Mouse (Mus musculus) G1E (cell line): ENCODE measurements around the gene Il17d. TPM values are rescaled to one million over a fixed set of nuclear protein-coding genes. Genes with fewer than 3 reads are reported as not detected.
A peak's percentile ranks its signal among the peaks of the same experiment; 100 is the strongest.

Experiments used
- ATAC-seq: 2 replicates; pipeline ENCODE4 v1.8.0; 2016; ENCODE audit warnings: mild to moderate bottlenecking; ENCODE audit not compliant: insufficient number of reproducible peaks, poor library complexity, low FRiP score, severe bottlenecking; ENCODE audit errors: extremely low read depth
- DNase-seq: peaks from one replicate; pipeline ENCODE4 v3.0.0; 2012; ENCODE audit warnings: low spot score
- H3K27me3 ChIP-seq: 2 replicates; pipeline ENCODE4 v1.6.1; 2012; ENCODE audit warnings: mild to moderate bottlenecking, low read length, inconsistent platforms; ENCODE audit not compliant: insufficient read depth
- H3K36me3 ChIP-seq: replicated peaks from 2 replicates; pipeline ENCODE3; 2012; ENCODE audit warnings: mild to moderate bottlenecking, inconsistent platforms
- H3K4me1 ChIP-seq: 2 replicates; pipeline ENCODE4 v1.6.1; 2012; ENCODE audit warnings: low read depth, low read length, inconsistent platforms, mixed read lengths; ENCODE audit not compliant: insufficient read depth
- H3K4me3 ChIP-seq: 2 replicates; pipeline ENCODE4 v1.5.1; 2012; ENCODE audit warnings: low read depth, mild to moderate bottlenecking, inconsistent platforms, low read length, moderate library complexity, mixed read lengths
- H3K9me3 ChIP-seq: replicated peaks from 2 replicates; pipeline ENCODE4 v1.6.1; 2012; ENCODE audit warnings: inconsistent platforms
- CTCF ChIP-seq: IDR thresholded peaks from 2 replicates; pipeline ENCODE4 v1.5.1; 2012; ENCODE audit warnings: low read depth, low read length, inconsistent platforms, mixed read lengths
- GATA1 ChIP-seq: IDR thresholded peaks from 2 replicates; pipeline ENCODE4 v1.6.1; 2012; ENCODE audit warnings: borderline replicate concordance, low read length, inconsistent platforms, mixed read lengths
- GATA2 ChIP-seq: IDR thresholded peaks from 2 replicates; pipeline ENCODE4 v1.6.1; 2012; ENCODE audit warnings: low read depth, low read length, inconsistent platforms, borderline replicate concordance
- POLR2AphosphoS5 ChIP-seq: IDR thresholded peaks from 2 replicates; pipeline ENCODE4 v1.6.1; 2012; ENCODE audit warnings: low read depth, low read length, inconsistent platforms; ENCODE audit not compliant: insufficient replicate concordance
- TAL1 ChIP-seq: conservative IDR thresholded peaks from 2 replicates; pipeline ENCODE4 v1.6.1; 2012; ENCODE audit warnings: low read depth, low read length, inconsistent platforms, mixed read lengths
- polyA plus RNA-seq: library from polyadenylated mRNA; stranded (reverse); fragments of >175 nt; gene quantifications from 2 replicates; pipeline ENCODE4 v1.2.3, GENCODE M21; 2012
- total RNA-seq, 2 experiments: library from RNA; stranded (forward) in 1 of 2; stranded (reverse) in 1 of 2; fragments of 200-1000 nt in 1 of 2; fragments of >200 nt in 1 of 2; fragmentation: Nextera tagmentation in 1 of 2; gene quantifications; 2 replicates each; pipeline ENCODE4 v1.2.3; 2014 to 2017

Il17d gene
- total RNA-seq (2014; fragmentation: Nextera tagmentation) (not detected in 2 replicates), total RNA-seq (2017) (not detected in 2 replicates), polyA plus RNA-seq (0.05 and 0.21 TPM in 2 replicates)

DNA sequence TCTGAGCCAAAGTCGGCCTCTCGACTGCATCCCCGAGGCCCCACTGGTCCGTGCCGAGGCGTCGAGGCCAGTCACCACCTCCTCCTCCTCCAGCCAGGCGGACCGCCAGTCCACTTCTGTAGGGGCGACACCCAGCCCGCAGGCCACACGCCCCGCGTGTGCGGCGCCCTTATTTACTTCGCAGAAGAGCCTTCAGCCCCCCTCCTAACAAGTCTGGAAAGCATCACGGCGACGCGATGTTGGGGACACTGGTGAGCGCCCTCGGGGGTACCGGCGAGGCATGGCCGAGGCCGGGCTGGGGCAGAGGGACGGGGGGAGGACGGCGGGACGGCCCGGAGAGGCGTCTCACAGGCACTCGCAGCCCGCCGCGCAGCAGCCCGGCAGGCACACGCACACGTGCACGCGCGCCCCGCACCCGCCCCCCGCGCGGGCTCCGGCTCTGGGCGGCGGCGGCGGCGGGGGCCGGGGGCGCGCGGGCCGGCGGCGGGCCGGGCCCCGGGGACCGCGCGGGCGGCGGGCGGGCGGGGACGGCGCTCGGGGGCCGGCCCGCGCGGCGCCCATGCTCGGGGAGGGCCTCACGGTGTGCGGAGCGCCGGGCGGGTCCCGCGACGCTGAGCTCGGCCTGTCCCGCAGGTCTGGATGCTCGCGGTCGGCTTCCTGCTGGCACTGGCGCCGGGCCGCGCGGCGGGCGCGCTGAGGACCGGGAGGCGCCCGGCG lies at the start of gene Il17d:
Il17d (plus strand) TSS at position 107 of the 717 bp plus-strand sequence.
- H3K27me3 ChIP-seq = peaks cover 64% of the 10 kb centered on the region
- peak; percentile 19 for DNase-seq
- peak within 1 kb of the TSS; percentile 78 for H3K4me3 ChIP-seq
- no peaks in the 10 kb centered on the region for H3K9me3 ChIP-seq
- TF ChIP-seq GATA2 (no peak), GATA1 (no peak), CTCF (no peak), TAL1 (no peak), POLR2AphosphoS5 (no peak)
- peaks cover 30% of the 10 kb centered on the region for H3K4me1 ChIP-seq
- no peaks in the 10 kb centered on the region for H3K36me3 ChIP-seq
- ATAC-seq = no peak

DNA sequence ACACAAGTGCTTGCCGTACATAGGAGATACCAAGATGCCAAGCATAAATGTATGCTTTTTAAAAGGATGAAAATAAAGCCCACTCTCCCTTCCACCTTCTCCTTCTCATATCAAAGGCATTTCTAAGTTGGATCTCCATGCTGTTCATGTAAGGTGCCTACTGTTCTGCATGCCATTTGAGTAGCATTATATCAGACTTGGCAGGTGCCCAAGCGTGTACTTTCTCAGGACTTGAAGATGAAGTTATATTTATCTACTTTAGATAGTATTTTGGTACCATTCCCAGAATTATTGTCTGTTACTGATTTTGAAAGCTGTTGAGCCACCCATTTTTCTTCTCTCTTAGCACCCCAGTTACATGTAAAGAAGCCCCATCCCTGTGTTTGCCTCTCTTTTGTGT lies 49.5 kb upstream of the Il17d start:
- Histone ChIP-seq H3K27me3 (no peaks in the 10 kb centered on the region), H3K36me3 (peaks cover 24% of the 10 kb centered on the region), H3K4me3 (no peak overlapping the region), H3K4me1 (no peaks in the 10 kb centered on the region), H3K9me3 (no peaks in the 10 kb centered on the region)
- DNase-seq (no peak), ATAC-seq (no peak)
- TF ChIP-seq GATA1 (no peak), GATA2 (no peak), POLR2AphosphoS5 (no peak), TAL1 (no peak), CTCF (no peak)

DNA sequence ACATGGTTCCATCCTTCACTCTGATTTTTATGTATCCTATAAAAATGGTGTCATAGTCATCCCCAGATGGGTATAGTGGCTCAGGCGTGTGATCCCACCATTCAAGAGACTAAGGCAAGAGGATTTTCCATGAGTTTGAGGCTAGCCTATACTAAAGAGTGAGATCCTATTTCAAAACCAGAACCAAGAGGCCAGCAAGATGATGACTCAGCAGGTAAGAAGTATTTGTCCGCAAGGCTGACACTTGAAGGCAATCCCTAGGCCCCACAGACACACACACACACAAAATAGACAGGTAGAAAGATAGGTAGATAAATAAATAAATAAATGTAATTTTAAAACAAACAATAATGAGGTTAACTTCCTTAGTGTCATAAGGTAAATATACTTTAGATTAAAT lies 42.3 kb upstream of the Il17d start:
- Histone ChIP-seq H3K27me3 (no peaks in the 10 kb centered on the region), H3K9me3 (no peaks in the 10 kb centered on the region), H3K4me1 (no peaks in the 10 kb centered on the region), H3K4me3 (no peak overlapping the region), H3K36me3 (peaks cover 9% of the 10 kb centered on the region)
- TF ChIP-seq POLR2AphosphoS5 = no peak
- TF ChIP-seq TAL1 = no peak
- TF ChIP-seq GATA1 = no peak
- no peak for TF ChIP-seq GATA2
- no peak for TF ChIP-seq CTCF
- DNase-seq (no peak), ATAC-seq (no peak)

DNA sequence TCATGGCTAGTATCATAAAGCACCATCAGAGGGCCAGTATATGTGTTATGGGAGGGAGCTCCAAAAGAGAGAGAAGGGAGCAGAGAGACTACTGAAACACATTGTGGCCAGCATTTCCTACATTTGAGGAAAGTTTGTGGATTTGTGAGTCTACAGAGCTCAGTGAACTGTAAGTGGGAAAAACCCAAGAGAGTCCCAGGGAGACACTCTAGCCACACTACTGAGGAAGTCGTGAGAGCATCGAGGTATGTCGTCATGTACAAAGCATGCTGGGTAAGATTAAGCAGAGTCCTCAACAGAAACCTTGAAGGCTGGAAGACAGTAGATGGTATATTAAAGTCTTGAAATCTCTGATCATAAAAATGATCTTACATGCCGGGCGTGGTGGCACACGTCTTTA lies 40.4 kb upstream of the Il17d start:
- no peaks in the 10 kb centered on the region for H3K27me3 ChIP-seq
- H3K9me3 ChIP-seq = no peaks in the 10 kb centered on the region
- TF ChIP-seq TAL1 (no peak), CTCF (no peak), GATA1 (no peak), POLR2AphosphoS5 (no peak), GATA2 (no peak)
- DNase-seq = no peak
- ATAC-seq = no peak
- no peaks in the 10 kb centered on the region for H3K4me1 ChIP-seq
- H3K36me3 ChIP-seq = peaks cover 8% of the 10 kb centered on the region
- H3K4me3 ChIP-seq = no peak overlapping the region

DNA sequence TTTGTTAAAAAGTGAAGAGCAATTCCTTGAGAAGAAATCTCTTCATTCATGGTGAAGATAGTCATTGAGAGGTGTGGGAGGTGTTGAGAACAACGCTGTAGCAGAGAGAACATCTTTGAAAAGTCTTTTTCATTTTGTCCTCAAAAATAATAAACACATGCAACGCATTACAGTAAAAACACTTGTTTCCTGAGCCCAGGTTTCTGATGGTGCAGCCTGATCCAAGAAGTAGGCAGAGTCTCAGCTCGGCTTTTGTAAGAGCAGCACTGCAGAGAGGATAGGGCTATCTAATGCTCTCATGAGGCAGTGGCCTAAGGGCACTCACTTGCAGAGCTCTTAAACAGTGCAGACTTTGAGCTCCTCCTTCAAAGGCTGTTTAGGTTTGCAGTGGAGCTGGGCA lies 34.9 kb upstream of the Il17d start:
- Histone ChIP-seq H3K36me3 (peaks cover 13% of the 10 kb centered on the region), H3K27me3 (no peaks in the 10 kb centered on the region), H3K4me1 (no peaks in the 10 kb centered on the region), H3K4me3 (no peak overlapping the region), H3K9me3 (no peaks in the 10 kb centered on the region)
- TF ChIP-seq TAL1 (no peak), GATA1 (no peak), POLR2AphosphoS5 (no peak), CTCF (no peak), GATA2 (no peak)
- DNase-seq (no peak), ATAC-seq (no peak)

DNA sequence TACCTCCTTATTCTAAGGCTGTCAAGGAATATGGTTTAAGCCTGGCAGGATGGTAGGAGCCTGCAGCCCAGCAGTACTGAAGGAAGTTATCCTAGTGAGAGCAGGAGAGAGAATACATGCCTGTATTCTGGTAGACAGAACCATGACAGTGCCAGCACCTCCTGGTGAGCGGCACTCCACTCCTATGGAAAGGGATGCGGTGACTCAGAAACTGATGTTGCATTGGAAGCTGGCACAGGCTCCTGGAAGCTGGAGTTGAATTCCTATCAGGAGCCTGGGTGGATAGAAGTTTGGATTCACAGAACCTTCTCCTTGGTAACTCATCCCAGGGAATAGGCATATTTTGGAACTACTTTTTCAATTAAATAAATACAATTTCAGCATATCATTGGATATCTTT lies 30.7 kb upstream of the Il17d start:
- Histone ChIP-seq H3K4me3 (no peak overlapping the region), H3K27me3 (no peaks in the 10 kb centered on the region), H3K36me3 (peaks cover 12% of the 10 kb centered on the region), H3K9me3 (no peaks in the 10 kb centered on the region), H3K4me1 (no peaks in the 10 kb centered on the region)
- DNase-seq (no peak), ATAC-seq (no peak)
- TF ChIP-seq GATA1 (no peak), POLR2AphosphoS5 (no peak), TAL1 (no peak)
